Mouse (Mus musculus): Measurements from ENCODE around the gene Bbs9. TPM values are rescaled to one million over a fixed set of nuclear protein-coding genes. Genes with fewer than 3 reads are reported as not detected.

The Bbs9 gene
- polyA plus RNA-seq, 1 experiment from 2014 or later = 14.9 TPM

DNA sequence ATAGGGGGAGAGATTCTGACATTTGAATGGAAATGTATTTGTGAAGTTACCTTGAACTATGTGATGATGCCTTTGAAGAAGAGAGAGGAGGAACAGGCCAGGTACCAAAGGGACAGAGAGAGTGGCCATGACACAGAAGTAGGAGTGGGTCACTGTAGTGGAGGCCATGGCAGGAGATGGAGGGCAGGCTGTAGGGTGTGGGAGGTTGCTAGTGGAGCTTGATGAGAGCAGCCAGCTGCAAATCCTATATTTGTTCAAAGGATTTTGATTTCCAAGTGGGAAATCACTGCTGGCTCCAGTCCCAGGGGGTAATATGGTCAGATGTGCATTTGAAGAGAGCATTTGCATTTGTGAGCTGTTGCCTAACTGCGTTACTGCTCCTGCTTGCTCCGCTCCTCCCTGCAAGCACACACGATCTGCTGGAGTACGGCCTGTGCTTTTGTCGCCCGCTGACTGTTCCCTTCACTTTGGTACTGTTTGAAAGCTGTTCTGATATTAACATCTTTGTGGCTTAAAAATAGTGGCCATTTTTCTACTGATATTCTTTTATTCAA is 137.8 kb downstream of the Bbs9 start:
- no peak overlapping the region for H3K27ac ChIP-seq (replicated peaks)
- H3K36me3 ChIP-seq = no peaks in the 10 kb centered on the region
- H3K9me3 ChIP-seq = peaks cover 8% of the 10 kb centered on the region; the same call in 1 of the 2 replicates
- H3K4me2 ChIP-seq = no peak overlapping the region
- no peak overlapping the region for H3K9ac ChIP-seq
- no peak overlapping the region for H3K4me3 ChIP-seq
- no peak for ATAC-seq (ENCODE audit: low read depth)
- no peaks in the 10 kb centered on the region for H3K27me3 ChIP-seq
- 76% methylated on average over 6 of the region's 6 CpGs for WGBS
- no peaks in the 10 kb centered on the region for H3K4me1 ChIP-seq (replicated peaks)

DNA sequence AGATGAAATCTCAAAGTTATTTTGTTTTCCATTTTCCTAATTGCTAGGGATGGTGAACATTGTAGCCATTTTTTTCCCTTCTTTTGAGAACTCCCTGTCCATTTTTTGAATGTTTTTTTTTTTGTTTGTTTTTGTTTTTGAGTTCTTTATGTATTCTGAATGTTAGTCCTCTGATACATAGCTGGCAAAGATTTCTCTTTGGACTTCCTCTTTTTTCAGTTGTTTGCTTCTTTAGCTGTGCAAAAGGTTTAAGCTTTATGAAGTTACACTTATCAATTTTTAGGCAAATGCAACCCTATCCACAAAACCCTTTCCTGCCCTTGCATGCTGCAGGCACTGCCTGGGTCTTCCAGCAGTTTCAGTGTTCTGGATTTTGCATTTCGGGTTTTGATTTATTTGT is 143.7 kb downstream of the Bbs9 start:
- Histone ChIP-seq H3K9me3 (peaks cover 8% of the 10 kb centered on the region; the same call in 1 of the 2 replicates), H3K27ac (replicated peaks) (no peak overlapping the region), H3K4me2 (no peak overlapping the region), H3K27me3 (no peaks in the 10 kb centered on the region), H3K4me1 (replicated peaks) (no peaks in the 10 kb centered on the region), H3K4me3 (no peak overlapping the region), H3K36me3 (no peaks in the 10 kb centered on the region), H3K9ac (no peak overlapping the region)
- ATAC-seq (ENCODE audit: low read depth) = no peak
- WGBS = 81% methylated on average over 1 of the region's 1 CpGs

GRCm38 (mm10) chr9:22624966-22625365 is 149.5 kb downstream of the Bbs9 start:
- Histone ChIP-seq H3K27me3 (no peaks in the 10 kb centered on the region), H3K27ac (replicated peaks) (no peak overlapping the region), H3K4me3 (no peak overlapping the region), H3K9ac (no peak overlapping the region), H3K36me3 (no peaks in the 10 kb centered on the region), H3K9me3 (no peaks in the 10 kb centered on the region), H3K4me1 (replicated peaks) (no peaks in the 10 kb centered on the region), H3K4me2 (no peak overlapping the region)
- no peak for ATAC-seq (ENCODE audit: low read depth)
- WGBS = 63% methylated on average over 9 of the region's 9 CpGs

GRCm38 (mm10) chr9:22626014-22626413 is 150.5 kb downstream of the Bbs9 start:
- H3K4me3 ChIP-seq = no peak overlapping the region
- ATAC-seq (ENCODE audit: low read depth) = no peak
- WGBS = 89% methylated on average over 3 of the region's 3 CpGs
- no peak overlapping the region for H3K9ac ChIP-seq
- H3K4me2 ChIP-seq = no peak overlapping the region
- H3K27me3 ChIP-seq = no peaks in the 10 kb centered on the region
- no peaks in the 10 kb centered on the region for H3K9me3 ChIP-seq
- H3K27ac ChIP-seq (replicated peaks) = no peak overlapping the region
- no peaks in the 10 kb centered on the region for H3K4me1 ChIP-seq (replicated peaks)
- H3K36me3 ChIP-seq = no peaks in the 10 kb centered on the region

- no peak overlapping the region for H3K9ac ChIP-seq
- H3K27ac ChIP-seq (replicated peaks) = no peak overlapping the region
- H3K4me3 ChIP-seq = no peak overlapping the region
- H3K27me3 ChIP-seq = no peaks in the 10 kb centered on the region
- H3K9me3 ChIP-seq = no peaks in the 10 kb centered on the region
- H3K36me3 ChIP-seq = no peaks in the 10 kb centered on the region
- no peak for ATAC-seq (ENCODE audit: low read depth)
- no peak overlapping the region for H3K4me2 ChIP-seq
- WGBS = 76% methylated on average over 3 of the region's 3 CpGs
- no peaks in the 10 kb centered on the region for H3K4me1 ChIP-seq (replicated peaks)
Observed at GRCm38 (mm10) chr9:22627912-22628311, 152.4 kb downstream of the Bbs9 start.

DNA sequence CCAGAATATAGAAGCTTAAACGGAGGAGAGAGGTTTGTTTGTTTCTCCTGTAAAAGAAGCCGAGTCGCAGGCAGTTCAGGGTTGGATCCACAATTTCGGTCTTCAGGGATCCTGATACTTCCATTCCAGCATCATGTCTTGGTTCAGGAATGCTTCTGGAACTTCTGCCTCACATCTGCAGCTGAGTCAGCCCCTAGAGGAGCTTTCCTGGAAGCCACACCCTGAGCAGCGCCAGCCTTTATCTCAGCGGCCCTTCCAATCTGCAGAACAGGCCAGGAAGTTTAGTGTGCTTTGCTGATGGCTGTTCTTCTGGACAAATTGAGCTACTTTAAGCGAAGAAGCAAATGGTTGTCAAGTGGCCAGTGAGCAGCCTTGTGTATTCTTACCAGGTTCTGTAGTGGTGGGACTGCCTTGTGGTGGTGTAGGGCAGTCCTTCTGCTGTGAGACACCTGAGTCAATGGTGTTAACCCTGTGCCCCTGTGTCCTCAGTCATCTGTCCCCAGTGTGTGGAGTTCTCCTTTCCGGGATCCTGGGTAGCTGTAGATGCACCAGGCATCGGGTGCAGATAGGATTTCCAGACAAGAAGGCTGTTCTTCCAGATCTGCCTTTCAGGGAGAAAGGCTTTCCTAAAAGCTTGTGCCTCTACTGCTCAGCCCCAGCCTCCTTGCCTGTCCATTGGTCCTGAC is 157.4 kb downstream of the Bbs9 start:
- H3K4me1 ChIP-seq (replicated peaks) = no peaks in the 10 kb centered on the region
- no peak for ATAC-seq (ENCODE audit: low read depth)
- H3K4me2 ChIP-seq = no peak overlapping the region
- H3K27me3 ChIP-seq = no peaks in the 10 kb centered on the region
- H3K9me3 ChIP-seq = no peaks in the 10 kb centered on the region
- H3K4me3 ChIP-seq = no peak overlapping the region
- no peak overlapping the region for H3K27ac ChIP-seq (replicated peaks)
- no peak overlapping the region for H3K9ac ChIP-seq
- 91% methylated on average over 9 of the region's 9 CpGs for WGBS
- no peaks in the 10 kb centered on the region for H3K36me3 ChIP-seq

GRCm38 (mm10) chr9:22638502-22638901 is 163.0 kb downstream of the Bbs9 start:
- Histone ChIP-seq H3K27me3 (no peaks in the 10 kb centered on the region), H3K4me2 (no peak overlapping the region), H3K4me3 (no peak overlapping the region), H3K9me3 (no peaks in the 10 kb centered on the region), H3K36me3 (no peaks in the 10 kb centered on the region), H3K4me1 (replicated peaks) (peaks cover 8% of the 10 kb centered on the region; the same call in 1 of the 2 replicates), H3K9ac (no peak overlapping the region), H3K27ac (replicated peaks) (no peak overlapping the region)
- WGBS = 91% methylated on average over 5 of the region's 5 CpGs
- ATAC-seq (ENCODE audit: low read depth) = no peak

DNA sequence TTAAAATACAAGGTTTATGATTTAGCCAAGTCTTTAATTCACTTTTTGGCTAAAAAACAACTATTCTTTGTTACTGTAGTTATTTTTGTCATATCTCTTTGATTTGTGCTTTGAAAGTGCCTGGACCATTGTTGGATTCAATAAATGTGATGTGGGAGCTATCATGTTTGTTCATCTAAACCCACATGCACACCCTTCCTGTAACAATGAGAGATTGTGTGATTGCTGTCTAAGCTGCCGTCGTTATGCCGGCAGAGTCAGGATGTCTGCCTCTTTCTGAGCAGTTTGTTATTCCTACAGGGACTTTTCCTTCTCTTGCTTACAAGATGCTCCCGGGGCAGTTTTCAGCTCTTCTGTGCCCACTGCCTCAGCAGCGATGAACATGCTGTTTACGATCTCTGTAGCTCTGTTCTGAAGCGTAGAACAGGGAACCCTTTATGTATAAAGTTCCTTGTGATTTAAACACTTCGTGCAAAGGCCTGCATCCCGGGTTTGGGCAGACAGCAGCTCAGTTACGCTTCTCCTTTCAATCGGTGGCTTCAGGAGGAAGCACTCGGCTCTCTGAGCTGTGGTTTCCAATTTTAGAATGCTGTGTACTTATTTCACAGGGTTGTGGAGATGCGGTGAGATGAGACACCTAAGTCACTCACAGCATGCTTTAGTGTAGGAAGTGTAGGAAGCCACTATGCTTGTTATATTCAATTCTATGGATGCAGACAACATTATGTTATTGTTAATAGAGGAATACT is 165.3 kb downstream of the Bbs9 start:
- no peak for ATAC-seq (ENCODE audit: low read depth)
- H3K27ac ChIP-seq (replicated peaks) = no peak overlapping the region

GRCm38 (mm10) chr9:22645844-22646390 is 170.4 kb downstream of the Bbs9 start:
- Histone ChIP-seq H3K27me3 (no peaks in the 10 kb centered on the region), H3K9ac (no peak overlapping the region), H3K4me3 (no peak overlapping the region), H3K4me1 (replicated peaks) (0 out of 2 replicates have a peak, but pooled peaks cover 5% of the 10 kb centered on the region), H3K36me3 (no peaks in the 10 kb centered on the region), H3K27ac (replicated peaks) (no peak overlapping the region), H3K9me3 (no peaks in the 10 kb centered on the region), H3K4me2 (no peak overlapping the region)
- WGBS = 90% methylated on average over 6 of the region's 6 CpGs
- no peak for ATAC-seq (ENCODE audit: low read depth)

More for the DNA sequence above, 165.3 kb downstream of the Bbs9 start:
- H3K4me1 ChIP-seq (replicated peaks) = peaks cover 8% of the 10 kb centered on the region; the same call in 1 of the 2 replicates
- H3K27me3 ChIP-seq = no peaks in the 10 kb centered on the region
- H3K4me3 ChIP-seq = no peak overlapping the region
- WGBS = 46% methylated on average over 13 of the region's 13 CpGs
- no peaks in the 10 kb centered on the region for H3K9me3 ChIP-seq
- no peak overlapping the region for H3K4me2 ChIP-seq
- H3K36me3 ChIP-seq = no peaks in the 10 kb centered on the region
- H3K9ac ChIP-seq = no peak overlapping the region

- H3K27ac ChIP-seq (replicated peaks) = no peak overlapping the region
- no peaks in the 10 kb centered on the region for H3K9me3 ChIP-seq
- no peaks in the 10 kb centered on the region for H3K27me3 ChIP-seq
- WGBS = 93% methylated on average over 3 of the region's 3 CpGs
- H3K4me2 ChIP-seq = no peak overlapping the region
- H3K9ac ChIP-seq = no peak overlapping the region
- H3K36me3 ChIP-seq = no peaks in the 10 kb centered on the region
- no peak overlapping the region for H3K4me3 ChIP-seq
- ATAC-seq (ENCODE audit: low read depth) = no peak
- no peaks in the 10 kb centered on the region for H3K4me1 ChIP-seq (replicated peaks)
Observed at GRCm38 (mm10) chr9:22646461-22646860, 170.9 kb downstream of the Bbs9 start.

GRCm38 (mm10) chr9:22648163-22648562 is 172.6 kb downstream of the Bbs9 start:
- Histone ChIP-seq H3K9me3 (no peaks in the 10 kb centered on the region), H3K9ac (no peak overlapping the region), H3K27me3 (no peaks in the 10 kb centered on the region), H3K4me1 (replicated peaks) (no peaks in the 10 kb centered on the region), H3K4me3 (no peak overlapping the region), H3K27ac (replicated peaks) (no peak overlapping the region), H3K4me2 (no peak overlapping the region), H3K36me3 (no peaks in the 10 kb centered on the region)
- no peak for ATAC-seq (ENCODE audit: low read depth)
- 97% methylated on average over 3 of the region's 3 CpGs for WGBS

DNA sequence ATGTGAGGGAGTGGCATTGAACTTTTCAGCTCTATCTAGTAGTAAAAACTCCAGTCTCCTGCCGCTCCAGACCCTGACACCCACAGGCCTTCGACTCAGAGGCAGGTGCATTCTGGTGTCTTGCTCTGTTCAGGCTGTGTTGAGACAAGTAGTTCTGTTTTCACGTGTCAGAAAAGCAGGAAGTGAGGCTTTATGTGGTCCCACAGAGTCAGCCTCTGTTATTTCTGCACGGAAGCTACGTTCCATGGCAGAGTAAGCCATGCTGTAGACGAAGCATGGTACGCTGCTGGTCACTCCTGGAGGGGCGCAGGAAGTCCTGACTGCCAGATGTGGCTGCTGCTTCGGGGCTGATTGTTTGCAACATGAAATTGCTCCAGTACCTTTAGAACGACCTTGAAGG is 174.1 kb downstream of the Bbs9 start:
- Histone ChIP-seq H3K9me3 (no peaks in the 10 kb centered on the region), H3K9ac (no peak overlapping the region), H3K4me3 (no peak overlapping the region), H3K27me3 (no peaks in the 10 kb centered on the region), H3K4me2 (no peak overlapping the region), H3K27ac (replicated peaks) (no peak overlapping the region), H3K36me3 (no peaks in the 10 kb centered on the region), H3K4me1 (replicated peaks) (no peaks in the 10 kb centered on the region)
- ATAC-seq (ENCODE audit: low read depth) = no peak
- 83% methylated on average over 10 of the region's 10 CpGs for whole genome bisulfite sequencing
